Mouse (Mus musculus): Measurements from ENCODE around the gene Limk2.

Gene Limk2

DNA sequence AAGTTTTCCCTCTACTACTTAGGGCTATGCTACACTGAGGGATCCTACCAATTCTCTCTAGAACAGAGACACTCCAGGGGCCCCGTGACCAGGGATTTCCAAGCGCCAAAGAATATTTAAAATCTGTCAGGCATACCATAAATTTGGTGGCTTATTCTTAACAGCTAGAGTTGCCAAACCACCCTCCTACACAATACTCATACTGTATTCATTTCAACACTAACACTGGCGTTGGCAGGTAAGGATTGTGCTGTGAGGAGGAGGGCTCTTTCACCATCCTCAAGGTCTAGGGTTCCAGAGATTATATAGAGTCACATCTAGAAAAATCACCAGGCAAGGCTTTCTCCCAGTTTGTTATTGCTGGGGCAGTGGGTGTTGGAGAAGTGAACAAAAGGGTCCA lies 7.4 kb upstream of the Limk2 start:
- no peak for DNase-seq (ENCODE audit: low read depth, low spot score)

DNA sequence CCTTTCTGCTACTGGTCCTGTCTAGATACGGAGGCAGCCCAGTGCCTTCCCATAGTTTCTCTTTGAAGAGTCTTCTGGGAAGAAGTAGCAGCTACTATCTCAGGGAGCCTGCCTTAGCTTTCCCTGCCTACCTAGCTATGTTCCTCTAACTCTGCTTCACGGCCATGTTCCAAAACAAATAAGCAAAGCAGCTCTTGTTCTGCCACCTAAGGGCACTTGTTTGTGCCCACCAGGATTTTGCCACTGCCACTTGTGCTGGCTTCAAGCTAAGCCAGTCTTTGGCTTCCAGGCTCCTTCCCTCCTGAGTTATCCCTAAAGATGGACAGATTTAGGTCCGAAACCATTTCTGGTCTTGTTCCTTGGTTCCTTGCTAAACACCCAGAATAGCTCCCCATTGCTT lies 3.1 kb upstream of the Limk2 start:
- DNase-seq (ENCODE audit: low read depth, low spot score) = no peak

- no peak for DNase-seq (ENCODE audit: low read depth, low spot score)
Observed at GRCm38 (mm10) chr11:3408131-3408996, 625 bp downstream of the Limk2 start.

DNA sequence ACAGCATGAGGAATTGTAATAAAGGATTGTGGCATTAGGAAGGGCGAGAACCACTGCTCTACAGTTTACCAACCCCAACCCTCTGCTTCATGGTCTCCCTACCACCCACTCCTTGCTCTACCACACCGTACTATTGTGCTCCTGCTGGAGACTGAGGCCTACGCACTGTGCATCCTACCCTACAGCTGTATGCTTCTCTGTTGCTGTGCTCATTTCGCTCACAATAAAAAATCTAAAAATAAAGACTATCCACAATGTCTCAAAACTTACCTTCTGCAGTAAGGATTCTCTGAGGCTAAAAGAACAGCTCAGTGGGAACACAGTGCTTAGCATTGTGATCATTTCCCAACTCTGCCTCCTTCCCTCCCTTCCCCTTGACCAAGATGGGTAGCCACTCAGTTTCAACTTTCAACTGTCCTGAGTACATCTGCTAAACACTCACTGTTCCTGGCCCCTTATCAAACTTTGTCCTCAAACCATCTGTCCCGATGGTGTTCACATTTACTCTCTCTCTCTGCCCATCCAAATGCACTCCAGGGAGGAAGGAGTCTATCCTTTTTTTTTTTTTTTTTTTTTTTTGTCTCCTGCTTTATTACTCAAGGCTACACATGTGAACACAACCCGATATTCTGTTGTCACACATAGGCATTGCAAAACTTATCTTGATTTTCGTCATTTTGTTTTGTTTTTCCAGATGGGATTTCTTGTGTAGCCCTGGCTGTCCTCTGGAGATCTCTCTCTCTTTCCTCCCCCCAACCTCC lies 4.5 kb downstream of the Limk2 start:
- DNase-seq (ENCODE audit: low read depth, low spot score) = no peak

DNA sequence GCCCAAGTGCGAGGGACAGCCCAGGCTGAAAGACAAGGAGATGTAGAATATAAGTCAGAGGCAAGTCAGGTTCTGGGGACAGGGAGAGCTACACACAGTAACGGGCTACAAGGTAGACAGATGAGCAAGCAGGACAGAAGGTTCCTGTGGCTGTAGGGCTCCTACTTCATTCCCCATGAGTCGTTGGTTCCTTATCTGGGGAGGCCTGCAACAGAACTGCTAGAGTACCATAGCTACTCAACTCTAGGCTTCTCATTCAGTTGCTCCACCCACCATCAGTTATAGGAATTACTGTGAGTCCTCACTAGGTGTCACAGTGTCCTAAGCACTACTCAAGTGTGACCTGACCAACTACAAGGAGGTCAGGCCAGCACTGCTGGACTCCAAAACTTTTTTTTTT lies 6.0 kb downstream of the Limk2 start:
- DNase-seq (ENCODE audit: low read depth, low spot score) = no peak

DNA sequence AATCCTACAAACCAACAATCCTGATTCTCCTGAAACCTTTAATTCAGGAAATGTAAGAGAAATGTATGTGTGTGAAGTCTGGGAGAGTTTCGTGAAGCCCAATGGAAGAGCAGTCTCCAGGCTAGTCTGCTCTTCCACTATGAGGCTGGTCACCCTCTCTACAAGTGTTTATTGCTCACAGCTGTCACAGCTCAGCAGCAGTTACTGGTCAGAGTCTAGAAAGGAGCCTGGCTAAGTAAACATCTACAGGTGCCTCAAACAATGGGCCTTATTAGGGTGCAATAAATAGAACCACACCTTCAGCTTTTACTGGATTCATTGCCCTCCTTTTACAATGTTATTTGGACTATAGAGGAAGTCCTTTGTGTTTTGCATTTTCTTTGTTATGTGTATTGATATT lies 10.7 kb downstream of the Limk2 start:
- no peak for DNase-seq (ENCODE audit: low read depth, low spot score)

DNA sequence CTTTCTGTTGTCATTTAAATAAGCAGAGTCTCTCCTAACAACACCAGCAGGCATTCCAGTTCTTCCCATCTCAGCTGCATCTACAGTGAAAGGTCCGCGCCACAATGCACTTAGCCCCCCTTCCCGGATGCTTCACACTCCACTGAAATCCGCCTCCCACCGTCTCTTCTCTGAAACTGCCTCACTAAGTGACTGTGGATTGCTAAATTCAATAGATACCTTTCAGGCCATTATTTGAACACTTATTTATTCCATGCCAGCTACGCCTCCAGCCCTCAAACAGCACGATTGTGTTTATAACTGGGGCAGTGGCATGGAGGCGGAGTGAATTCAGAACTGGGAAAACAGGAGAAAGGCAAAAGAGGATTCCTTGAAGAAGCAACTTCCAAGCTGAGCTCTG lies 12.4 kb downstream of the Limk2 start:
- DNase-seq (ENCODE audit: low read depth, low spot score) = no peak

DNA sequence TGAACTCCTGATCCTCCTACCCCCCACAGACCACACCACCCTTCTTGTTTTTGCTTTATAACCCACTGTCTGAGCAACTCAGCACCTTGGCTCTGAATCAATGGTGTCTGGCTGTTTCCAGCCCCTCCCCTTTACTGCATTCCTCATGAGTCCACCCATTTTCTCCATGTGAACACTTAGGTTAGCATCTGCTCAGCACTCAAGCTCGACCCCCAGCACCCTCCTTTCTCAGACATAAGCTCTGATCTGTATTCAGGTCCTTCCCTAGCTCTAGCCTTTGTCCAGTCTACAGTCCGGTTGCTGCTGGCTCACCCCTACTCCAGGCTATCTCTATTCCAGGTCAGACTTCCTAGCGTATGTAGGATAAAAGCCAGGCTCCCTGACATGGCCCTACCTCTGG lies 12.9 kb downstream of the Limk2 start:
- DNase-seq (ENCODE audit: low read depth, low spot score) = no peak

DNA sequence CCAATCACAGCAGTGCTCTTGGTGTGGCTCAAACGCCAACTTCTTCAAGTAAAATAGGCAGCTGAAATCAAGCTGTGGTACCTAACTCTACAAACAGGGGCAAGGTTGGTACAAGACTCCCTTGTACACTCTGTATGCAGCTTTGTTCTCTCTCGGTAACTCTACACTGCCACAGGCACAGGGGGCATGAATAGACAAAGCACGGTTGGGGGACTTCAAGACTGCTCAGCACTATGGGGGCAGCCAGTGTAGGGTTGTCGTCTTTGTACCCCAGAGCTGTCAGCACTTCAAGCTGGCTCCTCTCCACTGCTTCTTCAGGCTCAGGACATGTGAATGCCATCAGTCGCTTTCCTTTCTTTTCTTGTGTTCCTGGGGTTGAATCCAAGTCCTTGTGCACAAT lies 14.5 kb downstream of the Limk2 start:
- no peak for DNase-seq (ENCODE audit: low read depth, low spot score)

- DNase-seq (ENCODE audit: low read depth, low spot score) = no peak
Observed at GRCm38 (mm10) chr11:3392526-3392925, 16.5 kb downstream of the Limk2 start.

- no peak for DNase-seq (ENCODE audit: low read depth, low spot score)
Observed at GRCm38 (mm10) chr11:3390789-3391188, 18.2 kb downstream of the Limk2 start.

DNA sequence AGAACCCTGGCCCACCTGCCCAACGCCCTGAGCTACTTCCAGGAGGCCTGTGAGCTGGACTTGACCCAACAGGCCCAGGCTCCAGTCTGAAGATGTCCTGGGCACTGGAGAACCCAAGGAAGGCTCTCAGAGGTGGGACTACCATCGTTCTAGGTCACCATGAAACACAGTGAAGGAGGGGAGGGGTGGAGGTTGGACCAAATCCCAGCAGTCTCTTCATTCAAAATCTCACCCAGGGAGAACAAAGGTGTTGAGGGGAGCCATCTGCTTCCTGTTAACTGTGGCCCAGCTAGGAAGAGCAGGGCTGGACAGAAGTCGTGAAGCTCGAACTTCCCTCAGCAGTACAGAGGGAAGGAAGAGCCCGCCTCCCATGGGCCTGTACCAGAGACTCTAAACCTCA lies 19.0 kb downstream of the Limk2 start:
- DNase-seq (ENCODE audit: low read depth, low spot score) = no peak

- no peak for DNase-seq (ENCODE audit: low read depth, low spot score)
Observed at GRCm38 (mm10) chr11:3387482-3388196, 21.4 kb downstream of the Limk2 start.

DNA sequence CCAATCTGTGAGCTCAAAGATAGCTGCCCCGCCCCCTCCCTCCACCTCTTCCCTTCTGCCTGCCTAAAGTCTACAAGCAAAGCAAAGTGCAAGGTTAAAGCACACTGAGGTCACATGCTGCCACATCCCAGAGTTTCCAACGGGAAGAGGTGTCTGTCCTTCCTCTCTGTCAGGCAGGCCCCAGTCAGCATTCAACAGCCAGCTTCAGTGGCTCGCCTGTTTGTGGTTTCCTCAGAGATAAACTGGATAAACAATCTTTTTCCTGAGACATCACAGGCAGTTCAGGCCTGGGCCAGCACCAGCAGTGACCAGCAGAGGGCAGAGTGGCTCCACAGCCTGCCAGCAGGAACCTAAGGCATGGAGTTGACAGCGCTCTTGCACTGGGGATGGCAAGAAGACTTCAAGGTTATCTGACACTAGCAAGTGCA lies 22.0 kb downstream of the Limk2 start:
- DNase-seq (ENCODE audit: low read depth, low spot score) = no peak

- DNase-seq (ENCODE audit: low read depth, low spot score) = no peak
Observed at GRCm38 (mm10) chr11:3382602-3383594, 26.1 kb downstream of the Limk2 start.

DNA sequence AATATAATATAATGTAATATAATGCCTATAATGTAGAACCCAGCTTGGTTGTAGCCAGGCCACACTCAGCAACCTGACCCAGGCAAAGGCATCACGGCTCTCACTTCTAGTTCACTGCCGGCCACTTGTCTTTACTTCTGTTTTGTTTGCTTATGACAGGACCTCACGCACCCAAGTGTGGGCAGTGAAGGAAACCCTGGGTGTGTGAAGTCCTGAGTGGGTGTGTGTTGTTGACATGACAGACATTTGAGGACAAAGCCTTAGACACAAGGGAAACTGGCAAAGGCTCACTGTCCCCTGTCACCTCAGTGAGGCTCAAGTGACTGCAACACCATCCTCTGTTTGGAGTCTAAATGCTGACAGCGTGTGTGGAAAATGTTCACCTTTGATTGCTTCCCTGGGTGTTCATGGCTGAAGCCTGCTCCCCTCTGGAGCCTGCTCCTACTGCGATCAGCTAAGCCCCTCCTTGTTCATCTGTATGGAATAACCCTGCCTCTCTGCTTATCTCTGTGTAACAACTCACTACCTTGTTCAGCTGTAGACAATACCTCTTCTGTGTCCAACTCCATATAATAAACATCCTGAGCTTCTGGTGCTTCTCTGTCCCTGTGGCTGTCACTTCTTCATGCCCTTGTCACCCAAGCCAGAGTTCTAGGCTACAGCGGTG lies 27.7 kb downstream of the Limk2 start:
- no peak for DNase-seq (ENCODE audit: low read depth, low spot score)

- DNase-seq (ENCODE audit: low read depth, low spot score) = no peak
Observed at GRCm38 (mm10) chr11:3379427-3379826, 29.6 kb downstream of the Limk2 start.

- DNase-seq (ENCODE audit: low read depth, low spot score) = no peak
Observed at GRCm38 (mm10) chr11:3374741-3375140, 34.2 kb downstream of the Limk2 start.

- no peak for DNase-seq (ENCODE audit: low read depth, low spot score)
Observed at GRCm38 (mm10) chr11:3374293-3374645, 34.7 kb downstream of the Limk2 start.

DNA sequence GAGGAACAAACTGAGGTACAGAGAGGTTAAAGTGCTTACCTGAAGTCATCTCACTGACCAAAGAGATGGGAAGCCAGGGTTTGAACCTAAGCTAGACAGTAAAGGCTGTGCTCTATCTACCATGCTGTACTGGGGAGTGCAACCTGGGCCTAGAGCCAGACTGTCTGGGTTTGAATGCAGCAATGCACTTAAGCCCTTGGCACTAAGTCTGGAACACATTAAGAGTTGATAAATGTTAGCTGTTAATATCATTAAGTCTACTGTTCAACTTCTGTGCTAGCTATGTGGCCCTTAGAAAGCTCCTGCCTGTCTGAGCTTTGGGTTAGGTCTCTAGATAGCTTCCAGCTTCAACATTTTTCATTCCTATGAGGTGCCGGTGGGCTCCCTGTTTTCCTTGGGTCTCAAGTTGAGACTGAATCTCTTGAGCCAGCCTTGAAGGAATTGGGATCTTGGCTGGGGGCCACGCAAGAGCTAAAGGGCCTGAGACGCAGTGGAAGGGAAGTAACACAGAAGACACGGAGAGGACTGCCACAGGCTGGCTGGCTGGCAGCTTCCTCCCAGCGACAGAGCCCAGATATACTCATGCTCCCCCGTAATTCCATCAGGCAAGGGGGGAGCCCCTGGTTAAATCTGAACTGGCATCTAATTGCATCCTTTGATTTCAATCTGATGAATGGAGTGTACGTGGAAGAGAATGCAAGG lies 35.2 kb downstream of the Limk2 start:
- DNase-seq (ENCODE audit: low read depth, low spot score) = no peak
